Comparison of ENCODE assay signal across 13 mouse cellular contexts in the genomic region with DNA sequence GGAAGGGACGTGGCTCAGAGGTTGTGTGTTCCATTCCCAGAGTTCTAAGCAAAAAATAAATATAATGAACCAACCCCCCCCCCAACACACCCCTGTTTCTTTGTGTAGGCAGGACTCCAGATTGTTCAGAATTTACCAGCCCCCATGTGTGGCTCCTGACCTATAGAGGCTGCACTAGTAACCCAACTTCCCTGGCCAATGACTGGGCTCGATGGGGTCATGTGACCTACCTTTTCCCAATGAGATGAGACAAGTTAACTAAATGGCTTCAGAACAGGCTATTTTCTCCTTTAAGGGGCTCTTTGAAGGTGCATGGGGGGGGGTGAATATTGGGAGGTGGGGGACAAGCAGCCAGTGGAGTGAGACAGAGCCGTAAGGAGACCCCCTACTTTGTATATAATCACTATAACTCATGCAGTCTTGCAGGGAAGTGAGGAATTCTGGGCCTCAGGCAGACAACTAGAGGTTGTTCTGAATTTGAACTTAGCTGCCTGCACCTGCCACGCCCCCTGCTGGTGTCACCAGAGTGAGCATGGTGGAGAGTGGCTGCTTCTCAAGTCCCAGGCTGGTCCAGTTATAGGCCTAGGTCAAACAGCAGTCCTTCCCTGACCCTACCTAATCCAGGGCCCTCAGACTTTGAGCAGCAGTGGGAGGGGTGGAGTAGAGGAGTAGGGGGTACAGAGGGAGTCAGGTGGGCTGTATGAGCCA. TPM values are rescaled to one million over a fixed set of nuclear protein-coding genes. Genes with fewer than 3 reads are reported as not detected.
A peak's percentile ranks its signal among the peaks of the same experiment; 100 is the strongest.
DNase-seq lines count a peak whose midpoint lies in the region; ATAC-seq and TF ChIP-seq lines count a peak whose summit lies in the region.
"Had no signal": no experiment of that assay in that cellular context is flagged by ENCODE, and none has a peak within 500 bp of the region (broad histone marks: within the 10 kb centered on the region; RNA-seq: fewer than 3 reads in every experiment).

No protein-coding gene starts in this region.

- TF ChIP-seq CTCF in kidney, postnatal 0 days (IDR thresholded peaks at IDR 0.05; ENCODE audit: low read depth): peak; percentile 58
- peak; percentile 30 for TF ChIP-seq CTCF in C2C12 (IDR thresholded peaks at IDR 0.05; ENCODE audit: control insufficient read depth, insufficient read depth, insufficient read length)

- H3K27me3 ChIP-seq in kidney, postnatal 0 days (ENCODE audit: insufficient read depth, low read length): no peaks in the 10 kb centered on the region
- peaks cover 35% of the 10 kb centered on the region for H3K27me3 ChIP-seq in C2C12 (ENCODE audit: control insufficient read depth, insufficient read depth, insufficient read length)
- H3K27me3 ChIP-seq: forebrain, embryonic 13.5 days; neural tube, embryonic 15.5 days had no signal

- peaks cover 31% of the 10 kb centered on the region for H3K4me1 ChIP-seq in kidney, postnatal 0 days (replicated peaks; ENCODE audit: insufficient read depth, low read length)

- 63% methylated on average over 4 of the region's 4 CpGs for WGBS in kidney, postnatal 0 days

- H3K79me3 ChIP-seq in C2C12 (ENCODE audit: low read depth): no peaks in the 10 kb centered on the region

- H3K79me2 ChIP-seq in C2C12 (ENCODE audit: control insufficient read depth, insufficient read depth): no peaks in the 10 kb centered on the region

- peak; percentile 54 for DNase-seq in adrenal gland, postnatal 14 days
- no peak for DNase-seq in adrenal gland, postnatal 4 days (ENCODE audit: low spot score in 2 of 2)
- DNase-seq in kidney, postnatal 0 days (ENCODE audit: low spot score): no peak
- no peak for DNase-seq in kidney, adult 9 months
- no peak for DNase-seq in ovary, postnatal 36 days (ENCODE audit: low spot score)
- no peak for DNase-seq in embryo, embryonic 10 days (ENCODE audit: low spot score)
- DNase-seq: kidney, adult 8-10 months had no signal

- H3K4me3 ChIP-seq in kidney, postnatal 0 days (replicated peaks; ENCODE audit: low read depth, low read length): no peak overlapping the region
- no peak overlapping the region for H3K4me3 ChIP-seq in C2C12 (ENCODE audit: insufficient read depth, poor library complexity, severe bottlenecking)
- H3K4me3 ChIP-seq: forebrain, embryonic 13.5 days; neural tube, embryonic 15.5 days had no signal

- no peaks in the 10 kb centered on the region for H3K36me3 ChIP-seq in kidney, postnatal 0 days (ENCODE audit: insufficient read depth, low read length)
- H3K36me3 ChIP-seq in C2C12 (ENCODE audit: control insufficient read depth, insufficient read depth): no peaks in the 10 kb centered on the region
- H3K36me3 ChIP-seq: neural tube, embryonic 15.5 days had no signal

- no peak for ATAC-seq in kidney, postnatal 0 days (replicated peaks; ENCODE audit: low FRiP score, low read depth)
- peak; percentile 41; the same call in 1 of the 2 replicates for ATAC-seq in granulocyte monocyte progenitor cell, adult 5-6 weeks (replicated peaks; ENCODE audit: poor library complexity, severe bottlenecking)
- ATAC-seq: forebrain, embryonic 13.5 days had no signal

- no peak overlapping the region for H3K4me2 ChIP-seq in kidney, postnatal 0 days (ENCODE audit: low read length)
- H3K4me2 ChIP-seq: neural tube, embryonic 15.5 days had no signal

- H3K27ac ChIP-seq in kidney, postnatal 0 days: no peak overlapping the region
- H3K27ac ChIP-seq: forebrain, embryonic 13.5 days; neural tube, embryonic 15.5 days had no signal

- H3K9ac ChIP-seq in kidney, postnatal 0 days (ENCODE audit: low read depth, low read length): no peak overlapping the region
- H3K9ac ChIP-seq: forebrain, embryonic 13.5 days; neural tube, embryonic 15.5 days had no signal

- H3K9me3 ChIP-seq in kidney, postnatal 0 days (replicated peaks; ENCODE audit: low read length): no peaks in the 10 kb centered on the region
- H3K9me3 ChIP-seq: forebrain, embryonic 13.5 days; neural tube, embryonic 15.5 days had no signal

- no peak overlapping the region for H3ac ChIP-seq in C2C12 (ENCODE audit: control insufficient read depth, insufficient read length, low read depth)

TF ChIP-seq in C2C12, 6 proteins besides CTCF, POLR2A, EP300 and RAD21:
- TF ChIP-seq MAX (IDR thresholded peaks at IDR 0.05) (no peak), USF1 (IDR thresholded peaks at IDR 0.05; ENCODE audit: low read depth) (peak; percentile 56)

RNA-seq across cellular contexts. Expression of a gene that starts 17.1 kb away (rescaled TPM):
- total RNA-seq in adrenal gland, postnatal 14 days (2021): 2.0 and 2.4 TPM in 2 replicates
- total RNA-seq in adrenal gland, postnatal 4 days (2021): 1 to 10 TPM; 5.1 to 6.1 TPM
- polyA plus RNA-seq in kidney, postnatal 0 days (2015; fragmentation: Nextera tagmentation; extraction: Ambion mirVana): 4.0 and 4.7 TPM in 2 replicates
- polyA plus RNA-seq in C2C12 (2012; fragmentation: generic; extraction: Trizol): 0.01 TPM
- total RNA-seq in granulocyte monocyte progenitor cell, adult 5-6 weeks (2014; fragmentation: Nextera tagmentation): 0.21 TPM in 1 of 2 replicates, not detected in the other
- not detected in 2 replicates for total RNA-seq in granulocyte monocyte progenitor cell, adult 5-6 weeks (2017)

RNA-seq across cellular contexts. Expression of a gene that starts 46.0 kb away (rescaled TPM):
- total RNA-seq in adrenal gland, postnatal 14 days (2021): not detected in 2 replicates
- total RNA-seq in adrenal gland, postnatal 4 days (2021): not detected
- polyA plus RNA-seq in kidney, postnatal 0 days (2015; fragmentation: Nextera tagmentation; extraction: Ambion mirVana): 0.08 and 0.12 TPM in 2 replicates
- not detected for polyA plus RNA-seq in C2C12 (2012; fragmentation: generic; extraction: Trizol)
- not detected in 2 replicates for total RNA-seq in granulocyte monocyte progenitor cell, adult 5-6 weeks (2014; fragmentation: Nextera tagmentation)
- total RNA-seq in granulocyte monocyte progenitor cell, adult 5-6 weeks (2017): not detected in 2 replicates
- total RNA-seq: left cerebral cortex, adult 8-10 months had no signal
- polyA plus RNA-seq: forebrain, embryonic 13.5 days; heart, embryonic 14.5 days; neural tube, embryonic 15.5 days had no signal
